Mouse (Mus musculus) cortical plate, adult 2 months (tissue): Measurements from ENCODE around the gene Kirrel.

ENCODE experiments used
- CTCF ChIP-seq: fragments of 200-500 bp; IDR thresholded peaks from 2 replicates; pipeline ENCODE4 v1.5.1; 2011; ENCODE audit warnings: mild to moderate bottlenecking, control low read depth, low read length; ENCODE audit not compliant: insufficient read depth; ENCODE audit errors: extremely low read depth
- POLR2A ChIP-seq: fragments of 200-500 bp; IDR thresholded peaks from 2 replicates; pipeline ENCODE4 v1.6.1; 2011; ENCODE audit warnings: mild to moderate bottlenecking, low read length, control low read depth; ENCODE audit not compliant: insufficient read depth; ENCODE audit errors: extremely low read depth

DNA sequence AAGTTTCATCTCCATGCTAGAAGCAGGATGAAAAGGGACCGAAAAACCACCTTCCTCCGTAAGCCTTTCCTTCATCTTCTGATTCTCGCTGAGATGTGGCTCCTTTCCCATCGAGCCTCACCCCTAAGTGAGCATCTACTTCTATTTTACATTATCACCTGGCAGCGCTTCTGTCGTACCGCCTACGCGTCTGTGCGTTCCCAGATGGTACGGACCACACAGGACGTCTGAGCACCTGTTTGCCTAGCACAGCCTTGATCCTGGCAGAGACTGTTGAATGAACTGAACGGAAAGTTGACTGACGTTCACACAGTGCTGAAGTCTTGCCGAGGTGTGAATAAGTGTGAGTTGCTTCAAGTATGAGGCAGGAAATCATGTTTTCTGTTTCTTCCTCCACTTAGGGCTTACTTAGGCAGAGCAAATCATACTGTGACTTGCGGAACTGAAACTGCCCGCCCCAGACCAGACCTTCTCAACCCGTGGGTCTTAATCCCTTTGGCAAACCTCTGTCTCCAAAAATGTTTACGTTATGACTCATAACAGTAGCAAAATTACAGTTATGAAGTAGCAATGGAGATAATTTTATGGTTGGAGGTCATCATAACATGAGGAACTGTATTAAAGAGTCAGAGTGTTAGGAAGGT is 39.8 kb upstream of the Kirrel start:
- TF ChIP-seq POLR2A: no peak
- TF ChIP-seq CTCF: no peak
